20 mouse cellular contexts compared by ENCODE assay signal in the genomic region with DNA sequence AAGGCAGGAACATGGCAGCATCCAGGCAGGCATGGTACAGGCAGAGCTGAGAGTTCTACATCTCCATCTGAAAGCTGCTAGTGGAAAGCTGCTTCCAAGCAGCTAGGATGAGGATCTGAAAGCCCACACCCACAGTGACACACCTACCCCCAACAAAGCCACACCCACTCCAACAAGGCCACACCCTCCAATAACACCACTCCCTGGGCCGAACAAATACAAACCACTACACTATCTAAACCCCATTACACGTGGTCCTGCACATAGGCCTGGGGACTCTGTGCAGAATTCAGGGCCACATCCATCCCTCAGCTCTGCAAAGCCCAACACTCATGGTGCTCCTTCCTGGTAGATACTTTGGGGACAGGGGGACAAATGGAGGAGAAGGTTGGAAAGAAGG. TPM values are rescaled to one million over a fixed set of nuclear protein-coding genes. Genes with fewer than 3 reads are reported as not detected.
DNase-seq lines count a peak whose midpoint lies in the region; ATAC-seq and TF ChIP-seq lines count a peak whose summit lies in the region.
"Had no signal": no experiment of that assay in that cellular context is flagged by ENCODE, and none has a peak within 500 bp of the region (broad histone marks: within the 10 kb centered on the region; RNA-seq: fewer than 3 reads in every experiment).

No protein-coding gene starts in this region.

- intact Hi-C loops in left cerebral cortex, postnatal 4 days (cut with DNase I): loop anchor here (5.0 to 10.0 kb wide), 2 partner anchors 285 to 422 kb away; a partner anchor contains a TSS

- DNase-seq in A20 (ENCODE audit: low read depth, low spot score) (peak; percentile 31), MEL (ENCODE audit: low read depth, low spot score) (peak; percentile 62)
- DNase-seq in liver, embryonic 11.5 days (ENCODE audit: low spot score): no peak
- no peak for DNase-seq in left cerebral cortex, postnatal 4 days
- no peak for DNase-seq in lung, postnatal 4 days
- DNase-seq in cerebellum, adult 18-20 months: no peak
- DNase-seq: cerebellum, adult 11 months; gastrocnemius, adult 2 months; heart, adult 2 months; heart, postnatal 10 days; kidney, adult 18-20 months; right cerebral cortex, postnatal 4 days; thymus, postnatal 25 days had no signal

- no peak overlapping the region for H3K4me2 ChIP-seq in liver, embryonic 11.5 days
- H3K4me2 ChIP-seq: embryonic facial prominence, embryonic 15.5 days; hindbrain, embryonic 13.5 days; lung, embryonic 15.5 days had no signal

- no peaks in the 10 kb centered on the region for H3K9me3 ChIP-seq in MEL (replicated peaks; ENCODE audit: insufficient read depth, low read length)
- H3K9me3 ChIP-seq in liver, embryonic 11.5 days (ENCODE audit: control insufficient read depth, low read length): no peaks in the 10 kb centered on the region
- H3K9me3 ChIP-seq: embryonic facial prominence, embryonic 15.5 days; hindbrain, embryonic 13.5 days; lung, embryonic 15.5 days had no signal

- no peak for TF ChIP-seq EP300 in MEL (IDR thresholded peaks at IDR 0.05; ENCODE audit: low read depth in 1 of 2, low read length in 2 of 2)

- TF ChIP-seq CTCF in MEL (IDR thresholded peaks at IDR 0.05 in 2 of 3, conservative IDR thresholded peaks at IDR 0.05 in 1 of 3; ENCODE audit: control insufficient read depth in 1 of 3, insufficient read depth in 1 of 3, low read depth in 2 of 3, low read length in 3 of 3, poor library complexity in 1 of 3, severe bottlenecking in 1 of 3): no peak

- 0 out of 2 replicates have a peak, but pooled peaks have one; percentile 44 for ATAC-seq in liver, embryonic 11.5 days (replicated peaks; ENCODE audit: low FRiP score)
- 0 out of 2 replicates have a peak, but pooled peaks have one; percentile 32 for ATAC-seq in monocyte, adult 5-6 weeks (replicated peaks; ENCODE audit: insufficient number of reproducible peaks, low FRiP score, low TSS enrichment, poor library complexity, severe bottlenecking)
- ATAC-seq: forebrain, embryonic 14.5 days; Patski had no signal

- H3K27me3 ChIP-seq in MEL (ENCODE audit: control insufficient read depth in 1 of 2, insufficient read depth in 2 of 2, low read length in 2 of 2): no peaks in the 10 kb centered on the region
- no peaks in the 10 kb centered on the region for H3K27me3 ChIP-seq in liver, embryonic 11.5 days (replicated peaks; ENCODE audit: control insufficient read depth, insufficient read depth, low read length)
- H3K27me3 ChIP-seq: embryonic facial prominence, embryonic 15.5 days; lung, embryonic 15.5 days; Patski had no signal

- H3K36me3 ChIP-seq in MEL (ENCODE audit: control insufficient read depth in 1 of 2, insufficient read depth in 2 of 2, low read length in 2 of 2): peaks cover 0 to 4% of the 10 kb centered on the region in 2 experiments; a peak in 1 of 4 replicates
- H3K36me3 ChIP-seq in liver, embryonic 11.5 days (ENCODE audit: control insufficient read depth, insufficient read depth, low read length): no peaks in the 10 kb centered on the region
- H3K36me3 ChIP-seq: embryonic facial prominence, embryonic 15.5 days; hindbrain, embryonic 13.5 days; lung, embryonic 15.5 days had no signal

- no peak overlapping the region for H3K27ac ChIP-seq in MEL (ENCODE audit: control insufficient read depth, low read depth, low read length)
- H3K27ac ChIP-seq in liver, embryonic 11.5 days (ENCODE audit: low read depth, low read length): no peak overlapping the region
- H3K27ac ChIP-seq: embryonic facial prominence, embryonic 15.5 days; gastrocnemius, adult 2 months; heart, adult 2 months; hindbrain, embryonic 13.5 days; lung, embryonic 15.5 days had no signal

- peaks cover 2 to 8% of the 10 kb centered on the region in 2 experiments; a peak in 3 of 4 replicates for H3K4me1 ChIP-seq in MEL (ENCODE audit: control insufficient read depth in 1 of 2, insufficient read depth in 2 of 2, low read length in 2 of 2)
- peaks cover 5% of the 10 kb centered on the region; the same call in 1 of the 2 replicates for H3K4me1 ChIP-seq in liver, embryonic 11.5 days (replicated peaks; ENCODE audit: control insufficient read depth, insufficient read depth, low read length)
- H3K4me1 ChIP-seq: embryonic facial prominence, embryonic 15.5 days had no signal

- TF ChIP-seq POLR2A in MEL (IDR thresholded peaks at IDR 0.05; ENCODE audit: control insufficient read depth in 1 of 2, insufficient read depth in 1 of 2, low read depth in 1 of 2, low read length in 2 of 2, poor library complexity in 1 of 2): no peak

- TF ChIP-seq RAD21 in MEL (IDR thresholded peaks at IDR 0.05; ENCODE audit: low read depth, low read length): no peak

- no peaks in the 10 kb centered on the region; the same call in 1 of the 2 replicates for H3K79me2 ChIP-seq in MEL (ENCODE audit: control insufficient read depth, insufficient read depth, low read length, poor library complexity)

- 42% methylated on average over 2 of the region's 2 CpGs for WGBS in liver, embryonic 11.5 days

- H3K4me3 ChIP-seq in MEL (ENCODE audit: control insufficient read depth in 1 of 2, insufficient read depth in 1 of 2, low read depth in 2 of 2, low read length in 2 of 2): no peak overlapping the region
- H3K4me3 ChIP-seq in liver, embryonic 11.5 days (ENCODE audit: low read depth, low read length): no peak overlapping the region
- H3K4me3 ChIP-seq: embryonic facial prominence, embryonic 15.5 days; gastrocnemius, adult 2 months; heart, adult 2 months; hindbrain, embryonic 13.5 days; lung, embryonic 15.5 days; megakaryocyte, embryonic 14.5 days had no signal

- no peak overlapping the region for H3K9ac ChIP-seq in MEL (ENCODE audit: control insufficient read depth, low read depth, low read length, poor library complexity, severe bottlenecking)
- H3K9ac ChIP-seq in liver, embryonic 11.5 days (ENCODE audit: low read depth, low read length): no peak overlapping the region
- H3K9ac ChIP-seq: embryonic facial prominence, embryonic 15.5 days; hindbrain, embryonic 13.5 days; lung, embryonic 15.5 days had no signal

TF ChIP-seq in MEL, 35 proteins besides CTCF, POLR2A, EP300 and RAD21:
- TF ChIP-seq TCF12 (IDR thresholded peaks at IDR 0.05; ENCODE audit: low read depth, low read length): no peak
- TF ChIP-seq ZMIZ1 (IDR thresholded peaks at IDR 0.05; ENCODE audit: low read depth, low read length): no peak
- TF ChIP-seq CHD1 (IDR thresholded peaks at IDR 0.05; ENCODE audit: low read depth, low read length): no peak
- TF ChIP-seq MAX (IDR thresholded peaks at IDR 0.05; ENCODE audit: low read length): peak; percentile 61; the same call in 1 of the 2 replicates
- TF ChIP-seq MAZ (IDR thresholded peaks at IDR 0.05; ENCODE audit: low read depth, low read length): no peak
- no peak for TF ChIP-seq RCOR1 (IDR thresholded peaks at IDR 0.05; ENCODE audit: low read depth, low read length)
- 0 out of 2 replicates have a peak, but pooled peaks have one; percentile 39 for TF ChIP-seq MYC (IDR thresholded peaks at IDR 0.05; ENCODE audit: low read depth, low read length)
- TF ChIP-seq MXI1 (IDR thresholded peaks at IDR 0.05; ENCODE audit: low read depth, low read length): peak; percentile 85
- 0 out of 2 replicates have a peak, but pooled peaks have one; percentile 30 for TF ChIP-seq SIN3A (IDR thresholded peaks at IDR 0.05; ENCODE audit: low read length)

RNA-seq across cellular contexts. Expression of a gene that starts 27.0 kb away (rescaled TPM):
- 72.0 and 78.6 TPM in 2 replicates for total RNA-seq in MEL (2012; rRNA removed)
- polyA plus RNA-seq in MEL (2012; ENCODE audit: insufficient read depth in 1 of 2, insufficient read length in 2 of 2, low read depth in 1 of 2, low replicate concordance in 2 of 2, missing spikeins in 1 of 2): 10 to 100 TPM; 93.9 to 100.0 TPM
- polyA plus RNA-seq in liver, embryonic 11.5 days (2014; fragmentation: Nextera tagmentation; extraction: Ambion mirVana): 138 and 151 TPM in 2 replicates
- total RNA-seq in monocyte, adult 5-6 weeks (2017): 353 to 389 TPM (median 359 TPM) in 3 replicates
- total RNA-seq in left cerebral cortex, postnatal 4 days (2021): 100 to 1,000 TPM; 201 to 210 TPM

Comparison
In these comparisons a context has a peak if more than half of its experiments do, and no peak if none do; other contexts are left out.
1. DNase-seq: peak in A20 (single experiment) and MEL (single experiment); none in liver, embryonic 11.5 days (single experiment), left cerebral cortex, postnatal 4 days (single experiment), lung, postnatal 4 days (0 of 2) and cerebellum, adult 18-20 months (0 of 2).